Mouse (Mus musculus) C2C12 (cell line): ENCODE measurements around the gene Adat1.

Experiments used
- CTCF ChIP-seq: IDR thresholded peaks from one replicate; pipeline ENCODE4 v1.5.1; 2011; ENCODE audit not compliant: control insufficient read depth, insufficient read depth, insufficient read length
- FOSL1 ChIP-seq: IDR thresholded peaks from one replicate; pipeline ENCODE4 v1.8.0; 2011; ENCODE audit warnings: mild to moderate bottlenecking, low read length; ENCODE audit not compliant: poor library complexity, insufficient read depth, severe bottlenecking
- MAX ChIP-seq: IDR thresholded peaks from one replicate; pipeline ENCODE4 v1.6.1; 2011; ENCODE audit warnings: mild to moderate bottlenecking, control low read depth
- USF1 ChIP-seq: IDR thresholded peaks from one replicate; pipeline ENCODE4 v1.6.1; 2011; ENCODE audit warnings: low read depth, mild to moderate bottlenecking, control low read depth, moderate library complexity

DNA sequence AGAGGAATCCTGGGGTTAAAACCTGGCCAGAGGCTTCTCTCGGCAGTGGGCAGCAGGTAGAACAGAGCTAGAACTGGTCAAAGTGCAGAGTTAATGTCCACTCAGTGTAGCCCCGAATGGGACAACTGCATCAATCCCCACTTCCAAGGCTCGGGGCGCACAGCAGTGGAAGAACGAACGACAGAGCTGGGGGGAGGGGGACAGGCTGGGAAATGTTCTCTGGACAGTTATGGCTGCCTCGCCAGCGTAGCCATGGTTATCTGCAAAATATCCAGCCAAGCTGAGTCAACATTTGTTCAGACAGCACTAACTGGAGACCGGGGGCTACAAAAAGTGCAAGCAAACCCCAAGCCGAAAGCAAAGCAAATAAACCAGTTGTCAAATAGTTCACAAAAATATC lies 14.0 kb downstream of the Adat1 start:
- TF ChIP-seq CTCF (no peak), USF1 (no peak), FOSL1 (no peak), MAX (no peak)
